Mouse (Mus musculus): ENCODE measurements around the gene Bach1.

The Bach1 gene

DNA sequence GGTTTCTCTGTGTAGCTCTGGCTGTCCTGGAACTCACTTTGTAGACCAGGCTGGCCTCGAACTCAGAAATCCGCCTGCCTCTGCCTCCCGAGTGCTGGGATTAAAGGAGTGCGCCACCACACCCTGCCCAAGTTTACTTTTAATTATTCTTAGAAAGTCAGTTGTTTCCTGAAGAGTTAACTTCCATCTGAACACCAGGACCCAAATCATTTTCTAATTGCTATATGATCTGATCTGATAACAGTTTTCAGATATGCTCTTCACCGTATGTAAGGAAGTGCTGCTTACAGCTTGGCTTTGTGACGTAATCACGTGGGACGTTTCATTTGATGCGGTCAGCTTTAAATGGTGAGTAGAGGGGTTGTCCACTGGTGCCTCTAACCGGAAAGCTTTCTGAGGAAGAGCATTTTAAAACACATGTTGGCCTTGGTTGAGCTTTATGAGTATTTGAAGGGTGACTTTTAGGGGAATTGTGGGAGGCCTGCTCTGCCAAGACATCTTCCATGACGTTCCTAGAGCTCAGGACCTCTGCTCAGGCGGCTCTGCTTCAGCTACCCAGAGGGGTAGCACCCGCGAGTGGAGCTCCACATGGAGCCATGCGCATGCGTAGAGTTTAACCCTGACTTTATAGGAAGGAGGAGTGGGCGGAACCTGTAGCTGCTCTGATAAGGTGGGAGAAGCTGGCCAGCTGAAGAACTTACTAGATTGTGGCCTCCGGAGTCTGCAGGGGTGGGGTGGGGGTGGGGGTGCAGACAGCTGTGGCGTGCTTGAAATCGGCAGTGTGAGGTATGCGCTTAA is 39.3 kb downstream of the Bach1 start:
- no peak for DNase-seq (ENCODE audit: low spot score in 2 of 2)

DNA sequence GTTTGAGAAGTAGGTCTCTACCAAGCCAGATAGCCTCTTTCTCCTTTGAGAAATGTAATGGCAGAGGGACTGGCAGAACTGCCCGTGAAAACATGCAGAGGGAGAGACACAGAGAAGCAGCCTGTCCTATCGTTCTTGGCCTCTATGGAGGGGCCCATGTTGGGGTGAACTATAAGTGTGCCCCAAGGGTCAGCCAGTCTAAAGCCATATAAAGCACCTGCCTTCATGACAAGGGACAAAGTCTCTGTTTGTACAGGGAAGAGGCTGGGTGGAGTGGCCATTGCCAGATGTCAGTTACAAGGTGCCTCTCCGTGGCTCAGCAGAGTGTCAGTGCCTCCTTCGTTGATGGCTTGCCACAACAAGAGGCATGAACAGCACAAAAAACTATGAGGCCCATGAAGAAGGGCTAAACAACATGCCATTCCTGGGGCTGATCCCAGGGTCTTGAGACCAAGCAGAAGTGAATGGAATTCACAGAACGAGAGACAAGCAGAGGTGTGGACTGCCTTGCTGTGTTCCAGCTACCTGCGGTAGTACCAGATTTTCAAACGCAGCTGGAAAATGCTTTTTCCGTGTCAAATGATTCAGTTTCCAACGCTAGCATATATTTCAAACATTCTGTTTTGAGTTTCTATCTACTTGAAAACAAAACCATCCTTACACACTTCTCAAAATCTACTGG is 42.4 kb downstream of the Bach1 start:
- no peak for DNase-seq (ENCODE audit: low spot score in 2 of 2)

DNA sequence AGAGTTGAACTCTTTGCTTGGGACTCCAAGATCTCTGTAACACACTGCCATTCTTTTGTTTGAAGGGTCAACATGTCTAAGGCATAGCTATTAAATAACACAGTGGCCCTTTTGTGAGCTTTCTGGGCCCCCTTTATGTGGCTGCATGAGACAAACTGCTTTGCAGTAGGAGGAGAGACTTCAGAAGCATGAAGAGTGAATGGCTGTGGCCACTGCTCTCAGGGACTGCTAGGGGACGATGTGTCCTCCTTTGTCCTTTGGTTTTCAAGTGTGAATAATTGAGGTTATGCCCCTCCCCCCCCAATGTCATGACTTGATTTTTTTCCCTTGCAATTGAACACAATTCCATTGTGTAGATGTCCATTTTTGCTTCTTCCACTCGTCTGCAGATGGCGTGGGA is 44.9 kb downstream of the Bach1 start:
- no peak for DNase-seq (ENCODE audit: low spot score in 2 of 2)

DNA sequence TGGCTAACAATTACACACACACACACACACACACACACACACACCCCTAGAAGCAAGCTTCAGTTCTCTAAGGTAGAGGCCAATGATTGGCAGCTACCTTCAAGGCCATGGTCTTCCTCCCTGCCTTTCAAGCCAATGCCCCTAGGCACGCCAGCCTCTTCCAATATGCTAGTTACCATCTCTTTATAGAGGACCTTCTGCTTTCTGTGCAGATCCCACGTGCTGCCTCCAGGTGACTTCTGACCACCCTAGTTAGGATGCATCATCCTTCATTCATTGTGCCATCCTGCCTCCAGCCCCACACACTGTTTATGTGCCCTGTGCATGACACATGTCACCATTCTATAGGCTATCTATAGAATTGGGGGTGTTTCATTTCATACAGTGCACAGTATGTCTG is 45.6 kb downstream of the Bach1 start:
- DNase-seq (ENCODE audit: low spot score in 2 of 2): no peak

DNA sequence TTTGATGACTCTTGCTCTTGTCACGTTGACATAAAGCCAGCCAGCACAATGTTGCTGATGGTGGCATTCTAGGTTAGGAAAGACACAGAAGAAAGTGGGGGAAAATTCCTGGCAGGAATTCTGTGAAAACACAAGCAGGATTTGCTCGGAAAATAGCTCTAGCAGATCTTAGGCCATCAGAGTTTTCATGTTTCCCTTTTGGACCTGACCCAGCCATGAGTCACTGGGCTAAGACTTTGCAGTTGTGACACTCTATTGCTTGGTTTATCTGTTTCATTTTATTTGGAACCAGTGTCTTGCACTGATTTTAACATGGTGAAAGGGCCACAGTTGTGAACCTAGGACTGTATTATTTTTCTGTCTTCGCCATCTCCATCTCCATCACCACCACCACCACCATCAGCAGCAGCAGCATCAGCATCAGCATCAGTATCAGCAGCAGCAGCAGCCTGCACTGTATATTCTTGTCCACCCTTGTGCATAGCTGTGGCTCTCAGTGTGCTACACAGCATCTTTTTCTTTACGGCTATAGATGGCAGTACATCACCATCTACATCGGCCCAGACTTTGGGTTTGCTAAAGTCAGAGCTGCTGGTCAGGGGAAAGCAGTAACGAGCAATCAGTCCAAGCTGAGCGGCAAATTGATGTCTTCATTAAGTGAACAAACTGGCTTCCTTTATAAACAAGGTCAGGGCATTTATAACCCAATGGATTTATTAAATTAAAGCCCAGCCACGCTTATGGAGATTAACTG is 46.6 kb downstream of the Bach1 start:
- no peak for DNase-seq (ENCODE audit: low spot score in 2 of 2)

DNA sequence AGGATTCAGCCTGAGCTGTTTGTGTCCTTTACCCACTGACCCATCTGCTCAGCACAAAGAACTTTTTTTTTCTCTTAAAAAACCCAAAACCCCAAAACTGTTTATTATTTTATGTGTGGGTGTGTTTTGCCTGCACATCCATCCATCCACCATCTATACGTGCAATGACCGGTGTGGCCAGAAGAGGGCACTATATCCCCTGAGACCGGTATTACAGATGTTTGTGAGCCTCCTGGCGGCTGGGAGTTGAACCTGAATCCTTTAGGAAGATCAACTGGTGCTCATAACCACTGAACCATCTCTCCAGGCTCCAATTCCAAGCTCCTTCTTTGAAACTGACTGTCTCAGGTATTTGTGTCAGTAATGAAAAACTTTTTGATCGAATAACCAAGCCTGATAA is 48.0 kb downstream of the Bach1 start:
- DNase-seq (ENCODE audit: low spot score in 2 of 2): peak; percentile 50 to 71

DNA sequence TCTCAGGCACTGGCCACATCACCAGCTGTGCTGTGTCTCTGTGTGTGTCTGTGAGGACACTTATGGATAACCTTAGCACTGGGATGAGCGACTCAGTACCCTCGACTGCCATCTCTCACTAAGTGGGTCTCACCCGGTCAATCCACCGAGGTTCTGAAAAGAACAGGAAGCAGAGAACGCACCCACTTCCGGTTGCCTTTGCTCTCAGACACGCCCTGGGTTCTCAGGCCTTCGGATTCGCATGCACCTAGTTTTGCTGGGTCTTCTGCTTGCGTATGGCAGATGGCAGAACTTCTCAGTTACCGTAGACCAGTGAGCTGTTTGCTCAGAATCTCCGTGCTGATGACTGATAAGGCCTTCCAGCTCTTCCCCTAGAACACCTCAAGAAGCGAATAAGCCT is 52.5 kb downstream of the Bach1 start:
- no peak for DNase-seq (ENCODE audit: low spot score in 2 of 2)

DNA sequence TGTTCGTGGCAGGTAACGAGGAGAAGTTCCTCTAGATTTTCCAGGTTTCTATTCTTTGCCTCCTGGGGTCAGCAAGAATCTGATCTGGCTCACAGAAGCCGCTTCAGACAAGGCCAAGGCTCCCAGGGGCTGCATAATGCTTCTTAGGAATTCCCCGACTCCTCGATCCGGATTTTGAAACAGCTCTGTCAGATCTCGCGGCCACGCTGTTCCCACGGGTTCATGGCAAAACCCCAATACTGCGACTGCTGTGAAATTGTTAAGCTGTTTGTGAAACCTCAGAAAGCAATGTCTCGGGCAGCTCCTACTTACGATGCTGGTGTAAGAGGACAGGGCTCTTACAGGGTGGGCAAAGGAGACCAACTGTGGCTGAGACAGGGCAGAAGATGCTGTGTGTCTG is 53.7 kb downstream of the Bach1 start:
- DNase-seq (ENCODE audit: low spot score in 2 of 2): no peak

DNA sequence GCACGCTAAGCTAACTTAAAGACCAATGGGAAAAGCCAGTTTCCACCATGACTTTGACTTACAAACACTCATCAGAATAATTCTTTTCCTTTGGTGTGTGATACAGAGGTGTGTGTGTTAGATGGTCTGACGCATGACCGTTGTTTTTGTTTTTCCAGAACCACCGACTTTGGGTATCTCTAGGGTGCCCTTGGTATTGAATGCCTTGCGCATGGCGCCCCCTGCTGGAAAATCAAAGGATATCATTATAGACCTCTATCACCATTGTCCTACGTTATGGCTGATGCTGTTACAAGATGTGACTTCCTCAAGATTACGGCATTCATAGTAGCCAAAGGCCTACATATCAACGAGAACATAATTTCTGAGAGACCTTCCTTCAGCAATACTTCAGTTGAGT is 56.1 kb downstream of the Bach1 start:
- peak; percentile 33 to 52 for DNase-seq (ENCODE audit: low spot score in 2 of 2)

DNA sequence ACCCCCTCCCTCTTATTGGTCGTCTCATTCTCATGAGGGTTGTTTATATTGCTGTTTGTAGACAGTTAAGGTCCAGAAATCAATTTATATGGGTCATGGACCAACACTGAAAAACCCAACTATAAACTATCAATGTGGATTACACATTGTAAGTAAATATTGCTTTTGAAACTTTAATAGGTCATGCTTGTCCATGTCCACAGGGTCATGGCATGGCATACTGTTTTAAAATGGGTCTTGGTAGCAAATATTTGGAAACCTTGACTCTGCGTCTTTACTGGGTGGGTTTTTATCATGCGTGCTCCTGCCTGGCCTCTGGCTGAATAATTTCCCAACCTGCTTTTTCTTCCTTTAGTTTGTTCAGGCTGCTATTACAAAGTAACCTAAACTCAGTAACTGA is 57.2 kb downstream of the Bach1 start:
- no peak for DNase-seq (ENCODE audit: low spot score in 2 of 2)

DNA sequence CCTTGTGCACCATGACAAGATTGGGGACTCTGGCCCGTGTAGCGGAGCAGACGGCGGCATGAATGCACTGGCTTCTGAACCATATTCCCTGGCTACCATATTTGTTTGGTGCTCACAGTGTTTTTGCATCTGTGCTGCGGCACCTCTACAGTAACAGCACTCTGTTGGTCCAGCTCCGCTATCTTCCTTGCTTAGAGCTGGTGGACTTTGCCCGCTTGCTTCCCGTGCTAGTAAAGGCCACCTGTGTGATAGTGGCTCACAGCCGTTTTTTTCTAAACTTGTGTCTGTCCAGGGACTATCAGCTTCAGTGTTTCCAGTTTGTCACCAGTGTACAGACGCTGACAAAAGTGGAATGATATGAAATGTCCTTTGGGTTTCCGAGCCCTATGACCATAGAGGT is 59.3 kb downstream of the Bach1 start:
- DNase-seq (ENCODE audit: low spot score in 2 of 2): no peak

DNA sequence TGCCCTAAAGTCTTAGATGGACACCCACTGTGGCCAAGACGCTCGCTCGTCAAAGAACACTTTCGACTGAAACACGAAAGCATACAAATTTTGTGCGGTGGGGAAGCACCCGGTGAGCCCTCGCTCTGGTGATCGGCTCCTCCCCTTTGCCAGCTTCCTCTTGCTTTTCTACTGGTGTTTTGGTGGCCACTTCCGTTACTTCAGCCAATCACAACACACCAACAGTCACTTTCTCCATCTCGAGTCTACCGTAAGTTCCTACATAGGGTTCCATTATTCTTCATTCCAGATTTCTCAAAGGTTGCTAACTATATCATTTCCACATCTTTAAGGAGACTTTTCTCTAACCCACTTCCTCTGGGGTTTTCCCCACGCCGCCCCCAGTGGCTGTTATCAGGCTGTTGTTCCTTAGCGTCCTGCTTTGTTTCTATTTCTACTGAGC is 65.9 kb downstream of the Bach1 start:
- no peak for DNase-seq (ENCODE audit: low spot score in 2 of 2)

DNA sequence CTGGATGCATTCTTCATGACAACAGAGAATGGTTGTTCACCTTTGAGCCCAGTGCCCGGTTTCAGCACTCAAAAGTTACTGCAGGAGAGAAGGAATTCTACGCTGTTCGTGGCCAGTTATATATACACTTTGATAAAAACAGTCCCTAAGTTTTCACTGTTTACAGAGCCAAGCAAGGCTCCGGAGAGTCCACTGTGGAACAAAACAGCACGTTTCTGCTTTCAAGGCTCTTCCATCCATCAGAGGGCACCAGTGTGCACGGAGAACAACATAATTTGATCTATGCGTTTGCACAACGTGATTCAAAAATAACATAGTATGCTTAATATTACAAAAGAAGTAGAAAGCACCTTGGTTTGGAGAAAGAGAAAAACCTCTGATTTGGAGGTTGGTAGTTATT is 67.2 kb downstream of the Bach1 start:
- no peak for DNase-seq (ENCODE audit: low spot score in 2 of 2)

DNA sequence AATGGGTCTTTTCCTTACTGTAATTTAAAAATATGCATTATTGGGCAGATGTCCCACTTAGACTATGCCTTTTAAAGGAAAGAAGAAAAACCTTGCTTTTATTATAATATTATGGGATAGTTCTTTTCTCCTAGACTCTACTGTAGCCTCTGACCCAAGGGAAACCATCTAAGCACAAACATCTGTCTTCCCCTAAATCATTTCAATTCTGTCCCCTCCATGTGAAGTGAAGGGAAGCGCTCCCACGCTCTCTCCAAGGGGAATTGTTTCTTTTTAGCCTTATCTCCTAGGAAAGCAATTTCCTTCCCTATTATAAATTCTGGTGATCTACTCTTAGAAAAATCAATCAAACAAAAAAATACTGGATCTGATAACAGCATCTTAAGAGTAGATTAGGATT is 71.8 kb downstream of the Bach1 start:
- no peak for DNase-seq (ENCODE audit: low spot score in 2 of 2)

DNA sequence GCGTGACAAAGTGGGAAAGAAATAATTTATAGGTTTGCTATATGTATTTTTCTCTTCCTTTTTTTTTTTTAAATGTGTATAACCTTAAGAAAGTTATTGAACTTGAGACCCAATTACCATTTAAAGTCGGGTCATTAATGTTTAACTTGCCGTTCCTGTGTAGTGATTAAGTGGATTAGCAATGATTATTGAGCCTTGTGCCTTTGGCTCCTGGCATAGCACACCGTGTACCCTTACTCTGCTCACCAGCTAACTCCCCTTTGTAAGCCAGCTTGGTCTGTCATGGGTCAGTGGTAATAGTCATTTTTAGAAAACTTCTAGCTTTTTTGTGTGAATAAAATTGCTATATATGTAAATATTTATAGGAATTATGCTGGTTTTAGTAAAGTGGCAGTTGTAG is 73.2 kb downstream of the Bach1 start:
- DNase-seq (ENCODE audit: low spot score in 2 of 2): no peak

DNA sequence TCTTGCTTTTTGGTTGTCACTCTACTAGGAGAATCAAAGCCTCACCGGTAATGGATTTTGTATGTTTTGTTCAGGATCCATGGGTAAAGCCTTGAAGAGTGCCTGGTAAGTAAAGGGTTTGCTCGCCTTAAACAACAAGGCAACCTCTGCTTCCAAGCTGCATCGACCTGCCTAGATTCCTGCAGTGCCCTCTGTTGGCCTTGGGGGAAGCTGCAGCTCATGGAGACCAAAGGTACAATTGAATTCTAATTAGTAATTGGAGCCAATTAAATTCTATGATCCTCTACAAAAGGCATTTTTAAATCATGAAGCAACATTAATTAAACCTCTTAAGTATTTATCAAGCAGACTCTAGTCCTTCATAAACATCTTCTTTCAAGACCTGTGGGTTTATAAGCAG is 75.7 kb downstream of the Bach1 start:
- DNase-seq (ENCODE audit: low spot score in 2 of 2): peak in 1 of 2 experiments; percentile 13

DNA sequence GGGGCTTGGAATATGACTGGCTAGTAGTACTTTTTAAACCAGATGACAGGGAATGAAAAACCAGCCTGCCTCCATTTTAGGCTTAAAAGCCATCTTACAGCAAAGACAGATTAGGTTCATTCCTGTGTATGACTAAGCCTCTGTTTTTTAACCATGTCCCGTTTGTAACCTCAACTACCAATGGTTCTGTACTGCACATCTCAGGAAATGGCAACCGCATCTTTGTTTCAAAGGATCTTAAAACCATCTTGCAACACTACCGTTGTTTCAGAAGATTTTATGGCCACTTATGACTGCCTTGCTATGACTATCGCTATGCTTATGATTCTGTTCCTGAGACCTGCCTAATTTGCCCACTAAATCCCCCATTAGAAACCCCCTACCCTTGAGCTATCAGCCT is 78.6 kb downstream of the Bach1 start:
- DNase-seq (ENCODE audit: low spot score in 2 of 2): no peak

DNA sequence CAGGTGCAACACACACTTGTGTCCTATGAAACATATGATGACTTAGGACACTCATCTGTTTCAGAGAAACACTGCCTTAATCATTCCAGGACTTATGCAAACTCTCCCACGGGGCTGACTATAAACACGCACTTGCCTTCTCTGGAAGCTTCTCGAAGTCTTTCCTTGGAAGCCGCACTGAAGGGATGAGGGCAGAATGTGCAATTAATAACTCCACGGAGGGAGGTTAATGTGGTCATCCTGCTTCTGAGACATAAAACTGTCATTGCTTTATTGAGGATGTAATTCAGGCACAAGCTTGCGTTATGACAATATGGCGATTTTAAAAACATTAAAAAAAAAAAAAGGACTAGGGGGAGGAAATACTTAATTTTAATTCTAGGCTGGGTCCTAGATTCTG is 82.9 kb downstream of the Bach1 start:
- no peak for DNase-seq (ENCODE audit: low spot score in 2 of 2)

Measured in spleen, postnatal 14 days (tissue).